Mouse (Mus musculus): Measurements from ENCODE around the gene Ntf3.

Ntf3 gene

DNA sequence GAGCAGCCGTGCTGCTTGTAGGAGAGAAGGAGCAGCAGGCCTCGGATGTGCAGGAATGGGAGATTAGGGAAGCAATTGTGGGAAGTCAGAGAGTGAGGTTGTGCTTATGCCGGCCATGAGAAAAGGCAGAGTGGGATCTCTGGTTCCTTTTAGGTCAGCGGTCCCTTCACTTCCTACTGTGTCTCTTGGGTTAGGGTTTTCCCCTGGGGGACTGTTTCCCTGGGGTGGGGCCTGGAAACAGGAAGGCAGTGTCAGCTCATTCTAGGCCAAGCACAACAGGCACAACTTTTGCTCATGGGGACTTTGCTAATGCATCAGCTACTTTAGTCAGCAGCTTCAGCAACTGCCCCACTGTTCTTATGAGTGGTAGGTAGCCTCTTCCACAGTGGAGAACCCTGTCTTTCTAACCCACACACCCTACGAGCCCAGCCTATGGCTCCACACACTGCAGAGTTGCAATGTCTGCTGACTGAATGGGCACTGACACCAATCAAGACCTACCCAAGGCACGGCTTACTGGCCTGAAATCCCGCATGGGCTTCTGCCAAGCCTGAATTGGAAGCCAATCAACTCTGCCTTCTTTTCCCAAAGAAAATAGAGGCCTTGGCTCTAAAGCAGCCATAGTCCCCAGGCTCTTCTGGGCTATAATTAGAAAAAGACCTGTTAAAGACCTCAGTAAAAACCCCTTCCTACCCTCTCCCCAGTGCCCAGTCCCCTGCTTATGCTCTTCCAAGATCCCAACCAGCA is 60.5 kb downstream of the Ntf3 start:
- no peak for DNase-seq (ENCODE audit: low spot score in 2 of 2)

DNA sequence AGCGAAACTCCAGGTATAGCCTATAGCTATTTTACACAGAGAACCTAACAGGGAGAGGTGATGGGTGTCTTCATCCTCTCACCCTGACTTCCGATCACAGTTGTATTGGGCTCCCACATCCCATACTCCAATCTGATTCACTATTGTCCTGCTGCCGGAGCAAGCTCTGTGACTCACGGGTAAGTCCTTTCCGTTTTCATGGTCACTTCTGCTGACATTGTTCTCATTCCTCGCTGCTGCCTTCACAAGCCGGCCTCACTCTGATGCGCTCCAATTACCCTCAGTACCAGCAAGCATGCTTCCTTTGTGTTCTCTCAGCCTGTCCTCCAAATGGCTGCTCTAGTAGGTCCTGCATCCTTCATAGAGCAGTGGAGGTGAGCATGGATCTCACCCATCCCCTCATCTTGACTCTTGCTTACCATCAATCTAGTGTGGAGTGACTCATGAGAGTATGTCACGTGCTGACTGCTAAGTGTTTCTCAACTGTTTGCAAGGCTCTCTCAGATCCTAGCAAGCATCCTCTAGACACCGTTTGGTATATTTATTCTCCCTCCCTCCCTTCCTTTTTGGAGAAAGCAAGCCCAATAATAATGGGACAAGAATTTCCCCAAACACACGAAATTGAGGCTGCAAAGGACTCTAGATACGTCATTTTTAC is 61.5 kb downstream of the Ntf3 start:
- no peak for DNase-seq (ENCODE audit: low spot score in 2 of 2)

DNA sequence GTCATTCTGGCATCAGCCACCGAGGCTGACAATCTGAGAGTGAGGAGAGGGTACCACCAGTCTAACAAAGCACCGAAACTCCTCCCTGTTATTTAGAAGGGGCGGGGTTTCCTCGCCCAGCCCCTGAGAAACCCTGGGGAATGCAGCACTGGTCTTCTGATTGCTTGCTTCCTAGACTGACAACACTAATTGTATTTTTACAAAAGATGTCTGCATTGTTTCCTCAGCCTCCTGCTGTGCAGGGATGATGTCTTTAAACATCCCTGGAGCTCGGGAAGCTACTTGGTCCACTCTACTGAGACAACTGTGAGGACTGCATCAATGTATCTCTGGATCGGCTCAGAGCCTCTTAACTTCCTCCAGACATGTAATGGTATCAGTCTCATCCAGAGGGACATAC is 64.1 kb downstream of the Ntf3 start:
- DNase-seq (ENCODE audit: low spot score in 2 of 2) = no peak

DNA sequence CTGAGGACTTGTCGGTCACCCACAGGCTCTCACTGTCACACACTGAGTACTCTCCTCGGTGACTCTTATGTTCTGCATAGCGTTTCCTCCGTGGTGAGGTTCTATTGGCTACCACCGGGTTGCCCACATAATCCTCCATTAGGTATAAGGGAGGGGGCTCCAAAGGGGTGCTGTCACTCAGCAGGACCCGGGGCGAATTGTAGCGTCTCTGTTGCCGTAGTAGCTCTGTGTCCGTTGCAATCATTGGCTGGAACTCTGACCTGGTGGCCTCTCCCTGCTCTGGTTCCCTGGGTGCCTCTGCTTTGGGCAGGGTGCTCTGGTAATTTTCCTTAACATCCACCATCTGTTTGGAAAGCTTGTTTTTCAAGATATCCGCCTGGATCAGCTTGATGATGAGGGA is 64.7 kb downstream of the Ntf3 start:
- DNase-seq (ENCODE audit: low spot score in 2 of 2) = no peak

DNA sequence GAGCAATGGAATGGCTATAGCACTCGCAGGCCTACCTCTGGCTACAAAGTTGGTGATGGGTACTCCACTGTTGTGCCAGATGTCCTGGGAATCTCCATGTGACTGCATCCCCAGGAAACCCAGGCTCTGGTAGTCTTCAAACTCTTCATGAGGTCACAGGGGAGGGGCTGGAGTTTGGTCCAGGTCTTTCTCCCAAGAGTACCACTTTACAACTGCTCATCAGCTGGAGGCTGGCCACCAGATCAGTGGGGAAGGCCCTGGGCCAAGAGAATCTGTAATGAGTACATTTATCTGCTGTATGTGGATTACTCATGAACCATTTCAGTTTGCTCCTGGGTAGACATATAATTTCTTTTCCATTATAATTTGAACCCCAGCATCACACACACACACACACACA is 66.1 kb downstream of the Ntf3 start:
- no peak for DNase-seq (ENCODE audit: low spot score in 2 of 2)

DNA sequence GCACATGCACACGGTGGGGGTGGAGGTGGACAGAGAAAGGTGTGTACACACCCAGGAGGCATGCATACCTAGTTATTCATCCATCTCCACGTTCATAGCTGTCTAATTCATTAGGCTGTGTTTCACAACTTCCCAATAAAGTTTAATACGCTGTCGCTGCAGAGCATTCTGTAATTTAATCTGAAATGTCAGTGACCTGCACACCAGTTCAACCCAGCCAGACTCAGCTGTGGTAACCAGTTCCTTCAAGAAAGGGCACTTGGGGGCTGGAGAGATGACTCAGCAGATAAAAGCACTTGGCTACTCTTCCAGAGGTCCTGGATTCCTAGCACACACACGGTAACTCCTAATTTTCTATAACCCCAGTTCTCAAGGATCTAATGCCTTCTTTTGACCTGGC is 69.2 kb downstream of the Ntf3 start:
- no peak for DNase-seq (ENCODE audit: low spot score in 2 of 2)

DNA sequence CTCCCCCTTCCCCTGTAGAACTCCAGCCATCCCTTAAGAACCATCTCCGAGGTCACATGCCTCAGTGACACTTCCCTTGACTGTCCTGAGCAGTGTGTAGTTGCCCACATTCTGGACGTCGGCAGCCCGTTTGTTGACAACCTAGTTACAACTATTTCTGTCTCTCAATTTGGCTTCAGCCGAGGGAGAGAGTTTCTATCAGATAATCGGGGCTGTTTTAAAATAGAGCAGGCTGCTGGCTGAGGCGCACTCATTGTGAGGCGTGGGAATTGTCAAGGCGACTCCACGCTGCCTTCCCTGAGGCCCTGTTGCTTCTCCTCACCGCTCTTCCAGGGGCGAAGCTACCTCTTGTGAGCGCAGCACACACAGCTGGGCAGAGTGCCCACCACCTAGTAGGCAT is 70.6 kb downstream of the Ntf3 start:
- DNase-seq (ENCODE audit: low spot score in 2 of 2) = no peak

DNA sequence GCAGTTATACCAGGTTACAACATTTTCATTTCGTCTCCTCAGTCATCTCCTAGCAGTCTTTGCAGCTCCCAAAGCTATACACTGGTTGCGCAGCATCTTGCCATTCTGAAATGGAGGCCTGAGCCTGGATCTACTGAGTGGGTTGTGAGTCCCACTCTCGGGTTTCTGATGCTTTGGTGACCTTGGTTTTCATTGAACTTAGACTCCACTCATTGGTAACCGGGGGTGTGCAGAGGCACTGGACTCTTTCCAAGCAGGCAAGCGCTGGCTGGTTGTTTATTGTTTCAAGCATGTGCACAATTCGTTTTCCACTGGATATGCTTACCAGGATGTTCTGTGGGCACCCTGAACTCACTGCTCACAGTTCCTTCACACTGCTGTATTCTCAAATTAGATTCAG is 71.7 kb downstream of the Ntf3 start:
- no peak for DNase-seq (ENCODE audit: low spot score in 2 of 2)

DNA sequence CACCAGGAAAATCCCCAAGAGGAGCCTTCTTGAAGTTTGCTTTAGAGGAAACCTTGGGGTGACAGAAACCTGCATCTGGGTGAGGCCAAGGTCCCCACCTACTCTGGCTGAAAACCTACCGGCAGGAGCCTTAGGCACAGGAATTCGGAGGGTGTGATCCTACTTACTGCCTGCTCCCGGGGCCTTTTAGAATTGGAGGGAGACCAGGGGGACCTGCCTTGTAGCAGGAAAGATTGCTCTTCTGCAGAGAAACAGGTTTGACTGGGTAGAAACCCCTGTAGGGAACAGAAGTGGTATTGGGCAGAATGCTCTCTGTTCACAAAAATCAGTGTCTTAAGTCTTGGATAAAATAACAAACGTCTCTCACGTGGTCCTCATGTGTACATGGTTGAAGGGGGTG is 74.7 kb downstream of the Ntf3 start:
- no peak for DNase-seq (ENCODE audit: low spot score in 2 of 2)

DNA sequence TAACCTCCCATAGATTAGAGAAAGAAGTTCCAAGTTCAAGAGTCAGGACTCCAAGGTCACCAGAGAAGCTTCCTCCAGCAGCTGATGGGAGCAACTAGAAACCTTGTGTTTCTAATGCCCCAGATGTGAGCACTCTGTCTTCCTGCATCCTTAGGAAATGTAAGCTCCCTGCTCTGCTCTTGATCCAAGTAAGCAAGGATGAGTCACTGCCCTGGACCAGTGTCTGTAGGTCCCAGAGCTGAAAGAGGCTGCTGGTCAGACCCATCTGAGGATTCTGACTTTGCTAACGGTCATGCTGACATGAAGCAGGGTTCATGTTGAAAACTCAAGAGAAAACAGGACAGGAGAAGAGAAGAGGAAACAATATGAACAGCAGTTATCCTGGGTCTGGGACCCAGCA is 76.6 kb downstream of the Ntf3 start:
- DNase-seq (ENCODE audit: low spot score in 2 of 2) = no peak

DNA sequence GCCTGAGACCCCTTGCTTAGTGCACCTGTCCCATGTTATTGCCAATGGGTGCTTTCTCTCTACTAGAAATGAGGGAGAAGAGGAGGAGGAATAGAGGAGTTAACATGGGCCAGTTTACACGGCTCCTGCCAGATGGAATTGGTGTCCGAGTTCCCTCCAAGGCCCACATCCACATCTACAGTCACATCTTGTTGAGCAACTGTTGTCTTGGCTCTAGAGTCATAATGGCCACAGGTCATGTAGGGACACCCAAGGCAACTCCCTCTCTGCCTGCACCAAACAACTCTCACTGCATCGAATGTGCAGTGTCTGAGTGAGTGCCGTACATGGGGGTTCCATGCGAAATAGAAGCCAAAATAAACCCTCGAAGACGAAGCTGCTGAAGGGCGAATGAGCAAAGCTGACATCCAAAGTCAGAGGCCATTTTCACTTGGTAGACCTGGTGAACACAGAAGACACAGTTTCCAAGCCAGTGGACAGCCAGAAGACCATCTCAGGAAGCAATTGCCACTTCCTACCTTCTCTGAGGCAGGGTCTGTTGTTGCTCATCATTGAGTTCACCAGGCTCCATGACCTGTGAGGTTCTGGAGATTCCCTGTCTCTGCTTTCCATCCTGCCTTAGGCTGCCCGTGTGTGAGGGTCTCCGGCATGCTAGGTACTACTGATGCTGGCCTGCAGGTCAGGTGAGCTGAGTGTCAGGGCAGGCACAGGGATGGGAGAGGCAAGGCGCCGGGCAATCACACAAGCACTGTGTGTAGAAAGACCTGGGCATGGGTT is 78.0 kb downstream of the Ntf3 start:
- DNase-seq (ENCODE audit: low spot score in 2 of 2) = no peak

DNA sequence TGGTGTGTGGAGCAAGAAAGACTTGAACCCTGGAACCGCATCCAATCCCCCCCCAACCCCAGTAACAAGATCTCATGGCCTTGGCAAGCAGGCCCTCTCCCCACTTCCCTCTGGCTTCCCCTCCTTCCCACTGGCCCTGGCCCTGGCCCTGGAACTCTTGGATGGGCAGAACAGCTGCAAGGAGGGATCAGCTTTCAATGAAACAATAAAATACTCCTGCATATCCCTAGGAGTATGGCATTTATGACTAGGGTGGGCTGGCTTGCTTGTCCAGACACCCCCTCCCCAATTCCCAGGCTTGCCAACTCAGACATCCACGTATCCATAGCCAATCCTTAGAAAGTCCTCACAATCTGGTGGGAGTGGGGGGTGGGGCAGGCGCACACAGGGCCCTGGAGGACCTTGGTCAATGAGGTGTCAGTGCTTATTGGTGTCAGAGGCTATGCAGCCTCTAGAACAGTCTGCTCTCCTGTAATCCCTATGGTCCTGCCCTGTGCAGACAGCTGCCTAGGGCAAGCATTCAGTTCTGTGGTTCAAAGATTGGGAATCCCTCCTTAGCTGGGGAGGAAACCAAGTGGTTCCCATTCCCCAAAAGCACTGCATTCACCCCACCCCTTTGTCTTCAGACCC is 80.3 kb downstream of the Ntf3 start:
- no peak for DNase-seq (ENCODE audit: low spot score in 2 of 2)

DNA sequence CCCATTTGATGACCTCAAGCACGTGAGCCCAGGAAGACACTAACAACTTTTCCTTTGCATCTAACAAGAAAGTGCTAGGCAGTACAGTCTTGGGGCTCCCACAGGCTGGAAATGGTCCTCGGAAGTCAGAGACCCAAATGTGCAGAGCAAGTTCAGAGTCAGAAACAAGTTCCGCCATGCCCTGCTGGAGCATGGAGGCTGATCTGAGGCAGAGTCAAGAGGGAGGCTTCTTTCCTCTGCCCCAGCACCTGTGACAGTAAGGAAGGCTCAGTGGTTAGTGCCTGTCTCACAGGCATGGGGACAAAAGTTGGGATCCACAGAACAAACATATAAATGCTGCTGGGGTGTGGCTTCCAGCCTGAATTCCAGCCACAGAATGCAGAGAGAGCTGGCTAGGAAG is 86.2 kb downstream of the Ntf3 start:
- no peak for DNase-seq (ENCODE audit: low spot score in 2 of 2)

DNA sequence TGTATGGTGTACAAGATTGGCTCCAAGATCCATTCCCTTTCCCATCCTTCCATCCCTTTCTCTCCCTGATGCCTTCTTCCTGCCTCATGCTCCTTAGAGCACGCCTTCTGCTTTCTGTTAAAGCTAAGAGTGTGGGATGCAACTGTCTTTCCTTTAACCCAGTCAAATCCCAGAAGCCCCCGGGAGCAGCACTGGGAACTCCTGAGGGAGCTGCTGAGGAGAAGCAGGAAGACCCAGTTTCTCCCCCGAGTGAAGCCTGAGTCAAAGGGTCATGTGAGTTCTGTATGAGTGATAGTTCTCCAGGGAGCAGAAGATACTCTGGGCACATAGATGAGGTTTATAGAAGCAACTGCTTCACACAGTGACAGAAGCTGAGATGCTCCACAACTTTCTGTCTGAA is 109.0 kb downstream of the Ntf3 start:
- no peak for DNase-seq (ENCODE audit: low spot score in 2 of 2)

DNA sequence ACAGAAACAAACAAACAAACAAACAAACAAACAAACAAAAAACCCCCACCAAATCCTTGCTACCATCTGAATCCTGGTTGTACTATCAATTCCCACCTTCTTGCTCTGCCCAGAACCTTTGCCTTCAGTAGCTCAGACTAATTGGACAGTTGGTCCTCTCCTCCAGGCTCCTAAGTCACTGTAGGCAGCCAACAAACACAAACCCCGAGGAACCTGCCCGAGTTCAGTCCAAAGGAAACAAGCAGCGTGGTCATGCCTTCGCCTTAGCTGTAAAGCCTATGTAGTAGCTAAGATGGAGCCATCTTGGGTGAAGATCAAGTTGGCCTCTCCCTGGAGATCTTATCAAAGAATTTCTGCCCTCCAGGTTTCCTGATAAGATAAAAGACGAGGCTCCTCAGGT is 113.6 kb downstream of the Ntf3 start:
- no peak for DNase-seq (ENCODE audit: low spot score in 2 of 2)

All from spleen, postnatal 10 days (tissue).